Mouse (Mus musculus) intestine, postnatal 0 days (tissue): ENCODE data around the gene Isyna1. TPM values are rescaled to one million over a fixed set of nuclear protein-coding genes. Genes with fewer than 3 reads are reported as not detected.

ENCODE experiments used
- ATAC-seq: fragments of 200-750 bp; cut with Nextera tagmentation; 2 replicates; pipeline ENCODE4 v1.8.0; 2017; ENCODE audit warnings: mild to moderate bottlenecking, moderate TSS enrichment, moderate library complexity
- H3K27ac ChIP-seq: fragments of 300-500 bp; sonication (generic); 2 replicates; pipeline ENCODE4 v1.5.1; 2014; ENCODE audit warnings: mild to moderate bottlenecking, low read depth, low read length, moderate library complexity
- H3K27me3 ChIP-seq: fragments of 300-500 bp; sonication (generic); replicated peaks from 2 replicates; pipeline ENCODE4 v1.6.1; 2014; ENCODE audit warnings: low read length, mixed read lengths; ENCODE audit not compliant: control insufficient read depth, insufficient read depth
- H3K36me3 ChIP-seq: fragments of 300-500 bp; sonication (generic); 2 replicates; pipeline ENCODE4 v1.6.1; 2014; ENCODE audit warnings: mild to moderate bottlenecking, moderate library complexity; ENCODE audit not compliant: control insufficient read depth, insufficient read depth
- H3K4me1 ChIP-seq: fragments of 300-500 bp; sonication (generic); replicated peaks from 2 replicates; pipeline ENCODE4 v1.6.1; 2014; ENCODE audit warnings: antibody characterized with exemption, low read length, mixed read lengths; ENCODE audit not compliant: control insufficient read depth, insufficient read depth
- H3K4me2 ChIP-seq: fragments of 300-500 bp; sonication (generic); replicated peaks from 2 replicates; pipeline ENCODE4 v1.6.1; 2014; ENCODE audit warnings: low read depth, mild to moderate bottlenecking, moderate library complexity
- H3K4me3 ChIP-seq: fragments of 300-500 bp; sonication (generic); 2 replicates; pipeline ENCODE4 v1.5.1; 2014; ENCODE audit warnings: low read depth, low read length
- H3K9ac ChIP-seq: fragments of 300-500 bp; sonication (generic); 2 replicates; pipeline ENCODE4 v1.6.1; 2014; ENCODE audit warnings: mild to moderate bottlenecking, low read depth, low read length
- H3K9me3 ChIP-seq: fragments of 300-500 bp; sonication (generic); 2 replicates; pipeline ENCODE4 v1.6.1; 2016; ENCODE audit warnings: mixed run types; ENCODE audit not compliant: control insufficient read depth
- CTCF ChIP-seq: sonication (generic); IDR thresholded peaks from 2 replicates; pipeline ENCODE4 v1.5.1; 2016; ENCODE audit warnings: low read depth, mild to moderate bottlenecking, control low read depth, antibody characterized with exemption, moderate library complexity
- WGBS: fragments of 180-500 bp; shearing (Covaris S2); extraction: QIAGEN DNeasy Blood & Tissue Kit; methylation state at CpG from one replicate; pipeline ENCODE4 v1.1.7; 2014; 5-methylcytosine and 5-hydroxymethylcytosine counted together
- polyA plus RNA-seq: library from polyadenylated mRNA; unstranded; fragments of >200 nt; fragmentation: Nextera tagmentation; extraction: Ambion mirVana; gene quantifications from 2 replicates; pipeline ENCODE4 v1.2.1, GENCODE M21; 2015

Gene Isyna1
- polyA plus RNA-seq, 1 experiment from 2014 or later: 21.0 TPM

DNA sequence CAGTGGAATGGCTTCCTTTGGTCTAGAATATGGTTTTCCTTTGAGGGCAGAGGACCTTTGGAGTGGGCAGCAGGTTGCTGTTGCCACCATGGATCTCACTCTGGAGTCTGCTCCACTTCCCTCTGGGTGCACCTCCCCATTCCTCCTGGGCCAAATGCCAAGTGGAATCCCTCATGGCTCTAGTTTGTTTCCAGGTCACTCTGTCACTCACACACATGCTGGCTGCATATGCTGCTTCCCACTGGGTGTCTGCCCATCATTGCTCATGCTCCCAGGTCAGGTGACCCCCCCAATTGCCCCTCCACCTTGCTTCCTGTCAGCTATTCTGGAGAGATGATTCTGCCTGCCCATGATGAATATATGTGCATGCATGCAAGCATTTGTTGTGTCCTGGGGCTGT is 40.4 kb upstream of the Isyna1 start:
- ATAC-seq: no peak
- no peaks in the 10 kb centered on the region for H3K27me3 ChIP-seq

GRCm38 (mm10) chr8:70555079-70555747 is 39.0 kb upstream of the Isyna1 start:
- ATAC-seq: peak; percentile 50
- no peak overlapping the region for H3K4me2 ChIP-seq
- H3K4me1 ChIP-seq: peaks cover 21% of the 10 kb centered on the region
- H3K9me3 ChIP-seq: no peaks in the 10 kb centered on the region
- H3K9ac ChIP-seq: no peak overlapping the region
- 51% methylated on average over 4 of the region's 4 CpGs for WGBS
- H3K27me3 ChIP-seq: no peaks in the 10 kb centered on the region
- no peak overlapping the region for H3K4me3 ChIP-seq
- no peak for TF ChIP-seq CTCF
- no peaks in the 10 kb centered on the region; the same call in 1 of the 2 replicates for H3K36me3 ChIP-seq
- no peak overlapping the region for H3K27ac ChIP-seq

More for the DNA sequence above, 40.4 kb upstream of the Isyna1 start:
- Histone ChIP-seq H3K9ac (no peak overlapping the region), H3K27ac (no peak overlapping the region), H3K4me2 (no peak overlapping the region), H3K9me3 (no peaks in the 10 kb centered on the region), H3K4me3 (no peak overlapping the region), H3K36me3 (no peaks in the 10 kb centered on the region; the same call in 1 of the 2 replicates), H3K4me1 (peaks cover 17% of the 10 kb centered on the region)
- TF ChIP-seq CTCF: no peak

DNA sequence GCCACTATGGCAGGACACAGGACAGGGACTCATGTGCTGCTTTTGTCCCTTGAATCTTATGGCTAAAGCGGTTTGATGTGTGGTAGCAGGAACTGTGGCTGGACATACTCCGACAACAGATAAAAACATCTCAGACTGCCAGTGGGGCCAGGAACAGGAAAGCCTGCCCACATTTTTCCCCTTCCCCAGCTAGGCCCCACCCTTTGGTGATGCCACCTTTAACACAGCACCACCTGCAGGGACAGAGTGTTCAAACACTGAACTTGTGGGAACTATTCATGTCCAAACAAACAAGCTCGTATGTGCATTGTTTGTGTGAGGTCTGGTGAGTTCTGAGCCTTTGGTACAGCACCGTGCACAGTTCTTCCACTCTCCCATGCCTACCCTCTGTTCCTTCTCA is 35.8 kb upstream of the Isyna1 start:
- 56% methylated on average over 4 of the region's 4 CpGs for WGBS
- no peak for ATAC-seq
- Histone ChIP-seq H3K36me3 (no peaks in the 10 kb centered on the region; the same call in 1 of the 2 replicates), H3K4me3 (no peak overlapping the region), H3K9me3 (no peaks in the 10 kb centered on the region), H3K4me2 (no peak overlapping the region), H3K4me1 (peaks cover 19% of the 10 kb centered on the region), H3K27ac (no peak overlapping the region), H3K27me3 (no peaks in the 10 kb centered on the region), H3K9ac (no peak overlapping the region; the same call in 1 of the 2 replicates)
- peak; percentile 51 for TF ChIP-seq CTCF

GRCm38 (mm10) chr8:70558983-70559382 is 35.2 kb upstream of the Isyna1 start:
- H3K4me3 ChIP-seq: no peak overlapping the region
- H3K9ac ChIP-seq: no peak overlapping the region
- TF ChIP-seq CTCF: peak; percentile 55
- H3K9me3 ChIP-seq: no peaks in the 10 kb centered on the region
- H3K36me3 ChIP-seq: no peaks in the 10 kb centered on the region; the same call in 1 of the 2 replicates
- H3K27ac ChIP-seq: no peak overlapping the region
- no peaks in the 10 kb centered on the region for H3K27me3 ChIP-seq
- 82% methylated on average over 3 of the region's 3 CpGs for WGBS
- H3K4me1 ChIP-seq: peaks cover 16% of the 10 kb centered on the region
- no peak overlapping the region for H3K4me2 ChIP-seq
- no peak for ATAC-seq

DNA sequence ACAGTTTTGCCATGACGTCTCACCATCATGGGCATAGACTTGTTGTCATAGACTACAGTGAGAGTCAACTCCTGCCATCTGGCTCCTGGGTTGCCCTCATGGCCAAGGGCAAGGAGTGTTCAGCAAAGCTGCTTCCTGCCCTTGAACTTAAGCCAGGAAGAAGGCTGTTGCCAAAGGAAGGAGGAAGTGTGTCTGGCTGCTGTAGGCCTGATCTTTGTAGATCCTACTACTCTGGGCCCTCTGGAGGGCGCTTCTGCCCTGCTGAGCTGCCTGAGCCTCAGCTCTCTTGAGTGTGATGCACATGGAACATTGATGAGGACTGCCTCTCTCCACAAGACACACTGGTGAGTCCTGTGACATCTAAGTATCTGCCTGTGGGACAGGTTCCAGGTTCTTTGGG is 34.1 kb upstream of the Isyna1 start:
- Histone ChIP-seq H3K27ac (no peak overlapping the region), H3K4me3 (no peak overlapping the region), H3K27me3 (no peaks in the 10 kb centered on the region), H3K9ac (no peak overlapping the region), H3K4me1 (peaks cover 19% of the 10 kb centered on the region; the same call in 1 of the 2 replicates), H3K4me2 (no peak overlapping the region), H3K36me3 (no peaks in the 10 kb centered on the region; the same call in 1 of the 2 replicates), H3K9me3 (no peaks in the 10 kb centered on the region)
- 79% methylated on average over 2 of the region's 2 CpGs for WGBS
- TF ChIP-seq CTCF: peak; percentile 65
- 0 out of 2 replicates have a peak, but pooled peaks have one; percentile 36 for ATAC-seq

DNA sequence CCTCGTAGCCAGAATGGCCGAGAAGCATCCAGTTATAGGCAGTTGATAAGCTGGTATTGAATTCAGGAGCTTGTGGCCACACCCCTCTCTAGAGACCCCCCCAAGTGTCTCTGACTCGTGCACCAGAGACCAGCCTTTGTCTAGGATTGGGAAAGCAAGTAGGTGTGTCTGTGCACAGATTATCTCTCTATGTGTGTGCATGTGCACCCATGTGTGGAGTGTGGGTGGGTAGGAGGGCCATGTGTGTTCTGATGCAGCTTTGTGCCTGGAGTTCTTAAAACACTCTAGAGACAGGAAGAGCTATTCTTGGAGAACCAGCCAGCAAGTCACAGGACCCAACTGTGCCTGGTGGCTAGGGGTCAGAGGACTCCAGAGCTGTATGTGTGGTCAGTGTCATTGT is 33.6 kb upstream of the Isyna1 start:
- no peaks in the 10 kb centered on the region for H3K27me3 ChIP-seq
- no peak for ATAC-seq
- H3K9me3 ChIP-seq: no peaks in the 10 kb centered on the region
- peaks cover 16% of the 10 kb centered on the region; the same call in 1 of the 2 replicates for H3K4me1 ChIP-seq
- no peak overlapping the region for H3K27ac ChIP-seq
- TF ChIP-seq CTCF: no peak
- no peak overlapping the region for H3K4me2 ChIP-seq
- no peaks in the 10 kb centered on the region; the same call in 1 of the 2 replicates for H3K36me3 ChIP-seq
- H3K4me3 ChIP-seq: no peak overlapping the region
- 71% methylated on average over 3 of the region's 3 CpGs for WGBS
- no peak overlapping the region for H3K9ac ChIP-seq
